Mouse (Mus musculus): ENCODE results near the gene Slco3a1.

- TF ChIP-seq CTCF (IDR thresholded peaks at IDR 0.05) = no peak
- no peak for TF ChIP-seq EP300 (IDR thresholded peaks at IDR 0.05)
Measured at GRCm38 (mm10) chr7:74527689-74528088, 26.9 kb downstream of the Slco3a1 start.

Measured in lung, postnatal 0 days (tissue).